Mouse (Mus musculus): ENCODE data around the gene Clip2. TPM values are rescaled to one million over a fixed set of nuclear protein-coding genes. Genes with fewer than 3 reads are reported as not detected.
A peak's percentile ranks its signal among the peaks of the same experiment; 100 is the strongest.

Gene Clip2
- polyA plus RNA-seq, 1 experiment from 2014 or later, result 5.8 TPM

DNA sequence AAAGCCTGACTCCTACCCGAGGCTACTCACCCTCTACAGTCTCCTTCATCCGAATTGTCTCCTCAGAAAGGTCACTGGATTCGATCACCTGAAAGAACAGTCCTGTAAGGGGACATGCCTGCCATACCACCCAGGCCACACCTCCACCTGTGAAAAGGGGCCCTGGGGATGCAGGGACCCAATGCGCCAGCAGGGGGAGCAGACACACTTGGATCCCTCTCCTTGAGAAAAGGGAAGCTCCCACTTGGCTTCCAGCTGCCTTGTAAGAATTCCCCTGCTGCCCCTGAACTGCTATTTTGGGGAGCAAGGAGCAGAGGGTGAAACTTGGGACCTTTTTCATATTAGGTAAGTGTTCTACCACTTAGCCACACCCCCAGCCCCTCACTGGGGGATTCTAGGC, 52.2 kb downstream of the Clip2 start:
- 75% methylated on average over 4 of the region's 4 CpGs for WGBS
- Histone ChIP-seq H3K4me3 (no peak overlapping the region), H3K9ac (no peak overlapping the region), H3K4me1 (no peaks in the 10 kb centered on the region), H3K9me3 (no peaks in the 10 kb centered on the region), H3K36me3 (peaks cover 92% of the 10 kb centered on the region), H3K27me3 (no peaks in the 10 kb centered on the region), H3K27ac (no peak overlapping the region), H3K4me2 (no peak overlapping the region)
- no peak for ATAC-seq (ENCODE audit: insufficient number of reproducible peaks, insufficient read depth, low FRiP score, low TSS enrichment, low read depth)

DNA sequence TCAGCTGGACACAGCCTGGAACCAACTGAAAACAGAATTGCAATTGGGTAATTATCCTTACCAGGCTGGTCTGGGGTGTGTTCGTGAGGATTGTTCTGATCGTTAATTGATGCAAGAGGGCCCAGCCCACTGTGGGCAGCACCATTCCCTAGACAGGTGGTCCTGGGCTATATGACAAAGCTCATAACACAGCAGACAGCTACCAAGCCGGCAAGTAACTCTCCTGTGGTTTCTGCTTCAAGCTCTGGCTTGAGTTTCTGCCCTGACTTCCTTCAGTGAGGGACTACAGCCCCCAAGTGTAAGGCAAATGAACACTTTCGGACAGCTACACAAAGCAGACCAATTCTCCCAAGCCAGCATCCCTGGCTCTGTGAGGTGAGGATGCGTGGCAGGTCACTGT, 55.2 kb downstream of the Clip2 start:
- no peaks in the 10 kb centered on the region for H3K9me3 ChIP-seq
- WGBS, result 92% methylated on average over 5 of the region's 5 CpGs
- no peak overlapping the region for H3K4me3 ChIP-seq
- no peak overlapping the region for H3K4me2 ChIP-seq
- no peaks in the 10 kb centered on the region for H3K27me3 ChIP-seq
- H3K27ac ChIP-seq, result no peak overlapping the region
- no peak overlapping the region for H3K9ac ChIP-seq
- no peak for ATAC-seq (ENCODE audit: insufficient number of reproducible peaks, insufficient read depth, low FRiP score, low TSS enrichment, low read depth)
- peaks cover 2% of the 10 kb centered on the region; the same call in 1 of the 2 replicates for H3K4me1 ChIP-seq
- peaks cover 90% of the 10 kb centered on the region for H3K36me3 ChIP-seq

DNA sequence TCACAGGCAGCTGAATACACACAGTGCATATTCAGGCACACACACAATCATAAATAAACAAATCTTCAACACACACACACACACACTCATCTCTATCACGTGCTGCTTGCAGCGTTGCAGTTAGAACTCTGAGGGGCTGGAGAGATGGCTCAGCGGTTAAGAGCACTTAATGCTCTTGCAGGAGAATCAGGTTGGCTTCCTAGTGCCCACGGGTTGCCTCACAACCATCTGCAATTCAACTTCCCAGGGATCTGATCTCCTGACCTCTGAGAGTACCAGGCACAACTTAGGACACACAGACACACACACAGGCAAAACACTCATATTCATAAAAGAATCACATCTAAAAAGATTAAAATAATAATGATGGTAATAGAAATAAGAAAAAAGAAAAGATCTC, 56.4 kb downstream of the Clip2 start:
- H3K9me3 ChIP-seq, result no peaks in the 10 kb centered on the region
- H3K4me1 ChIP-seq, result peaks cover 3% of the 10 kb centered on the region; the same call in 1 of the 2 replicates
- no peak for ATAC-seq (ENCODE audit: insufficient number of reproducible peaks, insufficient read depth, low FRiP score, low TSS enrichment, low read depth)
- H3K36me3 ChIP-seq, result peaks cover 85% of the 10 kb centered on the region
- H3K9ac ChIP-seq, result no peak overlapping the region
- H3K4me3 ChIP-seq, result no peak overlapping the region
- H3K27ac ChIP-seq, result no peak overlapping the region
- H3K4me2 ChIP-seq, result no peak overlapping the region
- no peaks in the 10 kb centered on the region for H3K27me3 ChIP-seq
- WGBS, result 89% methylated on average over 4 of the region's 4 CpGs

DNA sequence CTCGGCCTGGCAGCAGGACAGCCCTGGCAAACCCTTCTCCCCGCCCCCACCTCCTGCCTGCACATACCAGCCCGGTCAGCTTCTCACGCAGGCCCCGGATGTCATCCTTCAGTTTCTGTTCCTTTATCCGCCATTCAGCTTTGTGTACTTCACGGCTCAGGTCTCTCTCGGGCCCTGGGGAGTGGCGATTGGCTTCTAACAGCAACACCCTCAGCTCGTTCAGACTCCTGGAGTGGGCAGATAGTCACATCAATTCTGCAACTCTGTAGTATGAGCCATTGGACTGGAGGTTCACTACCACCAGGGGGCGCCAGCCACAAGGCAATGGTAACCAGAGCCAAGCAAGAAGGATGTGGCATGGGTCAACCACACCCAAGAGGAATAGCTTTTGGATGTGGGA, 58.1 kb downstream of the Clip2 start:
- ATAC-seq (ENCODE audit: insufficient number of reproducible peaks, insufficient read depth, low FRiP score, low TSS enrichment, low read depth), result no peak
- no peak overlapping the region for H3K9ac ChIP-seq
- H3K27me3 ChIP-seq, result no peaks in the 10 kb centered on the region
- no peak overlapping the region for H3K27ac ChIP-seq
- peaks cover 3% of the 10 kb centered on the region; the same call in 1 of the 2 replicates for H3K4me1 ChIP-seq
- 60% methylated on average over 11 of the region's 11 CpGs for WGBS
- no peaks in the 10 kb centered on the region for H3K9me3 ChIP-seq
- H3K4me3 ChIP-seq, result no peak overlapping the region
- H3K4me2 ChIP-seq, result no peak overlapping the region
- peaks cover 88% of the 10 kb centered on the region for H3K36me3 ChIP-seq

DNA sequence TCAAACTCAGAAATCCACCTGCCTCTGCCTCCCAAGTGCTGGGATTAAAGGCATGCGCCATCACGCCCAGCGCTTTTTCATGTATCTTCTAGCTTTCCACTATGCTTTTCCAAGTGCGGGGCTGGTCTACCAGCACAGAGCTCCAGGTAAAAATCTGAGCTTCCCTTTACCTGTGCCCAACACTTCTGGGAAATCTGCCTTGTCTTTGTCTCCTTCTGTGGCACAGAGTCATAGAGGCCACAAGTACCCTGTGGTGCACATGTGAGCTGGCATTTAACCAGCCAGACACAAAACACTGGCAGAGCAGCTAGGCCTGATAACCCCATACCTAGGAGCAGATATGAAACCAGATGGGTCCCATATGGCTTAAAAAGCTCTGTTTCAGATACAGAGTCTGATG, 59.3 kb downstream of the Clip2 start:
- Histone ChIP-seq H3K4me3 (no peak overlapping the region), H3K27me3 (no peaks in the 10 kb centered on the region), H3K4me2 (no peak overlapping the region), H3K9me3 (no peaks in the 10 kb centered on the region), H3K9ac (no peak overlapping the region), H3K4me1 (peaks cover 13% of the 10 kb centered on the region), H3K36me3 (peaks cover 88% of the 10 kb centered on the region), H3K27ac (no peak overlapping the region)
- no peak for ATAC-seq (ENCODE audit: insufficient number of reproducible peaks, insufficient read depth, low FRiP score, low TSS enrichment, low read depth)
- WGBS, result 96% methylated on average over 4 of the region's 4 CpGs

DNA sequence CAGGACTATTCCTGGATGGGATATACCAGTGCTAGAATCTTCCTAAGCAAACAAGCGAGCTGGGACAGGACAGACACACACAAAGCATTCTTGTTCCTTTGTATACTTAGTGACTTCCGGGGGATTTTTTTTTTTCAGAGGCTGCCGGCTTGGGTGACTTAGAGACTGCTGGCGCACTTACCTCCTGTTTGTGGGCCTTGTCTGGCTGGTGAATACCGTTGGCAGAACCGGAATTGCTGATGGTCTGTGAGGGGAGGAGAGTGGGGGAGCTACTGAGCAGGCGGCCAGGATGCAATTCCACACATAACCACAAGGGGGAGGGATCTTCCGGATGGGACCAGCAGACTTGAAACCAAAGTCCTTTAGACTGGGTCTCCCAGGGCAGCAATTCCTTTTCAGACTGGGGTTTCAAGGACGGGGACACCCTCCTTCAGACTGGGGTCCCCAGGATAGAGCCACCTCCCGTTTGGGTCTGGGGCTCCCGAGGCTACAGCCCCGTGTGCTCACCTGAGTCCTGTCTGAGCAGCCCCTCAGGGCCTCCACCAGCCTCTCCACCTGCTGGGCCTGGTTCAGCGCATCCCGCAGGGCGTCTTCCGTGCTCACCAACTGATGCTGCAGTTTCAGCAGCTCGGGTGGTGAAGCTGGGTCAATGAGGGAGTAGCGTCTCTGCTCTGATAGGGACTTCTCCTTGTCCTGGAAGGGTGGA, 60.4 kb downstream of the Clip2 start:
- Histone ChIP-seq H3K4me3 (no peak overlapping the region), H3K4me1 (peaks cover 13% of the 10 kb centered on the region), H3K9ac (no peak overlapping the region), H3K27me3 (no peaks in the 10 kb centered on the region), H3K9me3 (no peaks in the 10 kb centered on the region), H3K36me3 (peaks cover 77% of the 10 kb centered on the region), H3K27ac (peak overlapping the region; percentile 48; the same call in 1 of the 2 replicates), H3K4me2 (no peak overlapping the region)
- WGBS, result 24% methylated on average over 18 of the region's 18 CpGs
- ATAC-seq (ENCODE audit: insufficient number of reproducible peaks, insufficient read depth, low FRiP score, low TSS enrichment, low read depth), result no peak

DNA sequence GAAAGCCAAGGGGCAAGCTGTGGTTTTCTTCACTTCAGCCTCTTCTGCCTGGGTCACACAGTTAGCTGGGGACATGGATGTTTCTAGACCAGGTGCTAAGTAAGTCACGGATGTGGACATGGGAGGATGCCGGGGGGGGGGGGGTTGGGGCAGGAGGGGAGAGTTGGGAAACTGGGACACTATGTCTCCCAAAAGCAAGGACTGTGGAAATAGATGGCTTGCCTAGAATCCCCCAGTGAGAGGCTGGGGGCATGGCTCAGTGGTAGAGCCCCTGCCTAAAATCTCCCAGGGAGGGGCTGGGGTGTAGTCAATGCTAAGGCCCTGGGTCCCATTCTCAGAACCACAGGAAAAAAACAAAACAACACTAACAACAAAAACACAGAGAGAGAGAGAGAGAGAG, 61.0 kb downstream of the Clip2 start:
- no peak overlapping the region for H3K9ac ChIP-seq
- peaks cover 70% of the 10 kb centered on the region for H3K36me3 ChIP-seq
- 87% methylated on average over 2 of the region's 2 CpGs for WGBS

DNA sequence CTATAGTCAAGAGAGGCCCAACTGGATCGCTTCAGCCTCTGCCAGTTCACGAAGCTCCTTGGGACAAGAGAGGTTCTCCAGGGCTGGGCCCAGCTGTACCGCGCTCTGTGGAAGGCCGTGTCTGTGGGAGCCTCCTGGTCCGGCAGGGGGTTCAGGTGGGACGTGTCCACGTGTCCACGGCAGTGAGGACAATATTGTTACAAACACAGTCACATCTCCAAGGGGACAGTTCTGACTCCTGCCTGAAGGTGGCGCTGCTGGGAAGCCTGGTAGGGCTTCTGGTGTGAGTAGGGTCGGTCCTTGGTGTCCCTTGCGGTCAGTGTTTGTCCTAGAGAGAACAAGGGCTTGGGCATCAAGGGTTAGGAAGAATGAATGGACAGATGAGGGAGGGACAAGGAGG, 61.8 kb downstream of the Clip2 start:
- no peak for ATAC-seq (ENCODE audit: insufficient number of reproducible peaks, insufficient read depth, low FRiP score, low TSS enrichment, low read depth)

More for the DNA sequence above, 61.0 kb downstream of the Clip2 start:
- no peak for ATAC-seq (ENCODE audit: insufficient number of reproducible peaks, insufficient read depth, low FRiP score, low TSS enrichment, low read depth)
- no peaks in the 10 kb centered on the region for H3K27me3 ChIP-seq
- H3K27ac ChIP-seq, result peak overlapping the region; percentile 64; the same call in 1 of the 2 replicates
- H3K4me2 ChIP-seq, result no peak overlapping the region
- H3K9me3 ChIP-seq, result no peaks in the 10 kb centered on the region
- peaks cover 13% of the 10 kb centered on the region for H3K4me1 ChIP-seq
- no peak overlapping the region for H3K4me3 ChIP-seq

DNA sequence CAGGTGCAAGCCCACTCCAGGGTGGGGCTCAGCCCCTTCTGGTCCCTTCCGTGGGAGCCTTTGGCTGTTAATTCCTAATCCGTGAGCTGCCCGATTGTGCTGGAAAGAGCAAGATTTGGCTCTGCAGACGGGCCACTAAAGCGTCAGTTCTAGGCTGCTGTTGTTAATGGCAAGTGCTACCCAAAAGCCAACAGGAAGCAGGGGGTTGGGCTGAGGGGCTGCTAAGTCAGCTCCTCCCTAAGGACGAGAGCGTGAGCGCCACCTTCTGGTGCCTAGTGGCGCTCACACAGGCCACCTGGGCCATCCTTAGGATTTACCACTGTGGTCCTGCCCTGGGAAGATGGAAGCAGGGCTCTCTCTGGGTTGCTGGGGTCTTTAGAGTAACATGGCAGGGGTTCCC, 62.7 kb downstream of the Clip2 start:
- 36% methylated on average over 9 of the region's 9 CpGs for WGBS
- peaks cover 56% of the 10 kb centered on the region for H3K36me3 ChIP-seq
- no peak overlapping the region for H3K27ac ChIP-seq
- H3K4me2 ChIP-seq, result no peak overlapping the region
- 0 out of 2 replicates have a peak overlapping the region, but pooled peaks have one; percentile 46 for H3K9ac ChIP-seq
- no peak for ATAC-seq (ENCODE audit: insufficient number of reproducible peaks, insufficient read depth, low FRiP score, low TSS enrichment, low read depth)
- H3K27me3 ChIP-seq, result no peaks in the 10 kb centered on the region
- H3K9me3 ChIP-seq, result no peaks in the 10 kb centered on the region
- no peak overlapping the region for H3K4me3 ChIP-seq
- peaks cover 13% of the 10 kb centered on the region for H3K4me1 ChIP-seq

More for the DNA sequence above, 61.8 kb downstream of the Clip2 start:
- Histone ChIP-seq H3K9ac (no peak overlapping the region), H3K9me3 (no peaks in the 10 kb centered on the region), H3K27me3 (no peaks in the 10 kb centered on the region), H3K4me2 (no peak overlapping the region), H3K27ac (0 out of 2 replicates have a peak overlapping the region, but pooled peaks have one; percentile 7), H3K4me3 (no peak overlapping the region), H3K36me3 (peaks cover 63% of the 10 kb centered on the region), H3K4me1 (peaks cover 13% of the 10 kb centered on the region)
- WGBS, result 89% methylated on average over 12 of the region's 12 CpGs

DNA sequence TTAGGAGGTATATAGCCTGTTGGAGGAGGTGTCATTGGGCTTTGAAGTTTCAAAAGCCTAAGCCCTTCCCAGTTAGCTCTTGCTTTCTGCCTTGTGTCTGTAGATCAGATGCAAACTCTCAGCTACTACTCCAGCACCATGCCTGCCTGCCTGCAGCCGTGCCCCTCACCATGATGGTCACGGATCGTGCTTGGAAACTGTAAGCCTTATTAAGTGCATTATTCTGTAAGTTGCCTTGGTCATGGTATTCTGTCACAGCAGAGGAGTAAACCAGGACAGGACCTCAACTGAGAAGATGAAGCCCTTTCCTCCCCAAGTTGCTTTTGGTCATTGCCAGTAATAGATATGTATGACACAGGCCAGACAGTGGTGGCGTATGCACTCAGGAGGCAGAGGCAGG, 63.6 kb downstream of the Clip2 start:
- 81% methylated on average over 4 of the region's 4 CpGs for WGBS

DNA sequence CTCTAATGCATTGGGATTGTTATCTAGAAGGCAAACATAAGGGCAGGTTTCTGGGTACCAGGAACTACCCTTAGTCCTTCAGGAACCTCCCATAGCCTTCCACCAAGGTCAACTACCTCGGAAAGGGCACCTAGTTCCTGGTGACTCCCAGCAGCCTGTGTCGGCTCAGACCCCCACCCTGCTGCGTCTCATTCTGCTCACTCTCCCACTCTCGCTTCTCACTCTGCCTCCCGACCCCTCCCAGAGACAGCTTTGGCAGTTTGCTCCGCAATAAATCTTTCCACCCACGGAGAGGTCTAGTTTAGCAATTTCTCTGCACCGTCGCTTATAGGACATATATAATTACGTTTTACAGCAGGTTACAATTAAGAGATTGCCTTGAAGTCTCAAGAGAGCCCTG, 64.2 kb downstream of the Clip2 start:
- Histone ChIP-seq H3K27me3 (no peaks in the 10 kb centered on the region), H3K9ac (no peak overlapping the region), H3K4me3 (no peak overlapping the region), H3K4me1 (peaks cover 13% of the 10 kb centered on the region), H3K9me3 (no peaks in the 10 kb centered on the region), H3K27ac (peak overlapping the region; percentile 44; the same call in 1 of the 2 replicates), H3K36me3 (peaks cover 40% of the 10 kb centered on the region), H3K4me2 (no peak overlapping the region)
- 33% methylated on average over 10 of the region's 10 CpGs for WGBS
- no peak for ATAC-seq (ENCODE audit: insufficient number of reproducible peaks, insufficient read depth, low FRiP score, low TSS enrichment, low read depth)

More for the DNA sequence above, 63.6 kb downstream of the Clip2 start:
- H3K9ac ChIP-seq, result no peak overlapping the region
- H3K36me3 ChIP-seq, result peaks cover 46% of the 10 kb centered on the region
- no peaks in the 10 kb centered on the region for H3K9me3 ChIP-seq
- no peak for ATAC-seq (ENCODE audit: insufficient number of reproducible peaks, insufficient read depth, low FRiP score, low TSS enrichment, low read depth)
- H3K4me1 ChIP-seq, result peaks cover 13% of the 10 kb centered on the region
- H3K27ac ChIP-seq, result peak overlapping the region; percentile 44; the same call in 1 of the 2 replicates
- H3K27me3 ChIP-seq, result no peaks in the 10 kb centered on the region
- no peak overlapping the region for H3K4me3 ChIP-seq
- no peak overlapping the region for H3K4me2 ChIP-seq

DNA sequence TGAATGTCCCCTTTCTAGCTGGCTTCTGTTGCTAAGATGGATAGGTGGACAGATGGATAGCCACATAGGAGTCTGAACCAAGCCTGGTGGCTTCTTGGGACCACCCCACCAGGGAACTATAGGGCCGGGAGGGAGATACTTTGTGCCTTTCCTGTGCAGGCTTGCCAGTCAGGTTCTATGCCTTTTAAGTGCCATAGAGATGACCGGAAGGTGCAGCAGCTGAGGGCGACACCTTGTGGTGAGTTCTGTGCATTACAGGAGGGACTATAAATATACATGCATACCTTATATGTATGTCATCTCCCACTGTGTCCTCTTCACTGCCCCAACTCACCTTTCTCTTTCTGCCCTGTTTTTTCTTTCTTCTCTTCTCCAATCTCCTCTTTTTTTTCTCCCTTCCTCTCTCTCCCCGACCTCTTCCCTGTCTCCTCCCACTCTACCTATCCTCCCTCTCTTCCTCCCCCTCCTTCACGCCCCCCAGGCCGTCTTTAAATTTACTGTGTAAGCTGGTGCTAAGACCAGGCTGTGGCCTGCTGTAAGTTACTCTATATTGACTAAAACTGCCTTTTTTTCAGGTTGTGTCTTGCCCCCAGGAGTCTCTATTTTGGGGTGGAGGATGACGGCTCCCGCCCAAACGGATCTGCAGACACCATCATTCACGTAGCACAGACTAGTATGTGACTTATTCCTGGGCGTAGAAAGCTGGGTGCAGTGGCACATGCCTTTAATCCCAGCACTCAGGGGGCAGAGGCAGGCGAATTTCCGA, 66.2 kb downstream of the Clip2 start:
- H3K36me3 ChIP-seq, result peaks cover 26% of the 10 kb centered on the region
- no peak overlapping the region for H3K4me2 ChIP-seq
- H3K9ac ChIP-seq, result no peak overlapping the region
- H3K4me1 ChIP-seq, result peaks cover 10% of the 10 kb centered on the region
- H3K9me3 ChIP-seq, result no peaks in the 10 kb centered on the region
- WGBS, result 58% methylated on average over 13 of the region's 13 CpGs
- no peaks in the 10 kb centered on the region for H3K27me3 ChIP-seq
- no peak for ATAC-seq (ENCODE audit: insufficient number of reproducible peaks, insufficient read depth, low FRiP score, low TSS enrichment, low read depth)
- no peak overlapping the region for H3K4me3 ChIP-seq
- no peak overlapping the region for H3K27ac ChIP-seq
